Mouse (Mus musculus) myocyte (in vitro differentiated cells): ENCODE measurements around the gene Casp7.

Experiments used
- E2F4 ChIP-seq: IDR thresholded peaks from one replicate; pipeline ENCODE4 v1.6.1; 2011; ENCODE audit warnings: mild to moderate bottlenecking, control low read depth, moderate library complexity; ENCODE audit not compliant: insufficient read depth
- MAX ChIP-seq: IDR thresholded peaks from one replicate; pipeline ENCODE4 v1.6.1; 2011; ENCODE audit warnings: low read depth, mild to moderate bottlenecking, control low read depth
- POLR2A ChIP-seq: IDR thresholded peaks from one replicate; pipeline ENCODE4 v1.6.1; 2011; ENCODE audit warnings: low read depth, mild to moderate bottlenecking, control low read depth, moderate library complexity; ENCODE audit not compliant: insufficient read length

DNA sequence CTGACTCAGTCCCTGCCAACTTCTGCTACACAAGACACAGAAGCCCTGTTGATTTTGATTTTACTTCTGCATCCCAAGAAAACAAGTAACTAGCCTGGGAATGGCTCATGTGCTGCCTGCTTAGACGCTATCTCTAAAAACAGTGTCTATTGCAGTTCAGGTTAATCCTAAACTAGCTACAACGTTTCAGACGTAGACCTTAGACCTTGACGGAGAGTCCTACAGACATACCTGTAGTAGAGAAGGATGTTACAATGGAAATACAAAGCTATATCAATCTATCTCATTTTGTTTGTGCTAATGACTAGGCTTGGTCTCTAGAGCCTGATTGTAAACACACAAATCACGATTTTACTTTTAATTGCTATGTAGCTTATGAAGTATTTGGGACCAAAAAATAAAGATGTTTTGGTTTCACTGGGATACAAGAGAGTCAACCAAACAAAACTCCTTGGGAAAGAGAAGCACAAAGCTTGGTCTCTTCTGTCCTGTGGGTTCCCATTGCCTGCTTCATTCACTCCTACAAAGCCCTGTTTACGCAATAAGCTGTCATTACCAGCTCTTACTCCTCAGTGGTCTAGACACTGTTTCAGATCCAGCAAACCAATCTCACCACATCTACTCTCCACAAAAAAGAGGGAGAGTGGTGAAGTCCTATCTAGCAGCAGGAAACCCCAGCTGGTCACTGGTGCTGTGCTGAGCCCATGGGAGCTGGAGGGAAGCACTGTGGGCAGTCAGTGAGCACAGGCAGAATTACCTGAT lies 26.4 kb upstream of the Casp7 start:
- no peak for TF ChIP-seq MAX
- TF ChIP-seq E2F4, result no peak
- no peak for TF ChIP-seq POLR2A
